Mouse (Mus musculus): Measurements from ENCODE around the gene Palmd. TPM values are rescaled to one million over a fixed set of nuclear protein-coding genes. Genes with fewer than 3 reads are reported as not detected.
A peak's percentile ranks its signal among the peaks of the same experiment; 100 is the strongest.

Gene Palmd
- polyA plus RNA-seq, 1 experiment, result 2.0 TPM

DNA sequence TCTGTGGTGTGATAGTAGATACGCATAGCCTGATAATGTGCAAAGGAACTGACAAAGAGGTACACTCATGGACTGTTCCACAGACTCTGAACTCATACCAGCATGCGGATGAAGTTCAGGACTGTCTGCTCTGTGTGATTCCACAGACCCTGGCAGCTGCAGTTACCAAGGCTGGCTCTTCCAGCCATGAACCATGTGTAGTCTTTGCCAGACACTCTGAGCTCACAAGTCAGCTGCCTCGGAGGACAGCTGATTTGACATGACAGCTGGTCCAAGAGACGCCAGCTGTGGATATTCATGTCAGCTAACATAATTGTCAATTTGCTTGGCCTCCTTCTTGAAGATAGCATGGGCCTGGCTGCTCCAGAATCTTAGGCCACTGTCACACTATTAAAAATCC, 39.8 kb downstream of the Palmd start:
- Histone ChIP-seq H3K4me3 (ENCODE audit: insufficient read depth, low read depth, low read length) (no peak overlapping the region), H3K4me1 (ENCODE audit: control insufficient read depth, insufficient read depth, low read length) (no peaks in the 10 kb centered on the region), H3K27me3 (replicated peaks; ENCODE audit: control insufficient read depth, insufficient read depth, low read length) (no peaks in the 10 kb centered on the region), H3K36me3 (ENCODE audit: control insufficient read depth, insufficient read depth, low read length) (no peaks in the 10 kb centered on the region), H3K27ac (ENCODE audit: insufficient read depth, low read depth, low read length) (no peak overlapping the region)
- WGBS, result 84% methylated on average over 4 of the region's 4 CpGs
- DNase-seq, result no peak
- TF ChIP-seq CTCF (conservative IDR thresholded peaks at IDR 0.05; ENCODE audit: insufficient read depth, insufficient read length, low read depth, low read length) (no peak), POLR2A (IDR thresholded peaks at IDR 0.05; ENCODE audit: low read depth, low read length) (no peak)

DNA sequence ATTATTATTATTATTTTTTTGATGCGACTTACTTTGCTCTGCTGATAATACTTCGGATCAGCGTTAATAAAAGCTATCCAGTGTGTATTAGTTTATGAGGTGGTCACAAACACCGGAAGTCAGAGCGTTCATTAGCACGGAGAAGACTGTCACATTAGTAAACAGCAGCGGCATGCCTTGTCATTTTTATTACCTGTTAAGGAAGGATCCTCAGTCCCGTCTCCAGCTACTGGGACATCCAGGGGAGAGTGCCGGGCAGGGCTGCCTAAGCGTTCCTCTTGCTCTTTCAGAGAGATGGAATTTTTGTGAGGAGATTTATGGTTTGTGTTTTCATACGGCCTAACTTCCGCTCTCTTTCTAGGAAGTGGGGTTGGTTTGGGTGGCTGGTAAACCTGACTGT, 45.7 kb downstream of the Palmd start:
- Histone ChIP-seq H3K27ac (ENCODE audit: insufficient read depth, low read depth, low read length) (no peak overlapping the region), H3K36me3 (ENCODE audit: control insufficient read depth, insufficient read depth, low read length) (no peaks in the 10 kb centered on the region), H3K4me3 (ENCODE audit: insufficient read depth, low read depth, low read length) (no peak overlapping the region), H3K27me3 (replicated peaks; ENCODE audit: control insufficient read depth, insufficient read depth, low read length) (no peaks in the 10 kb centered on the region), H3K4me1 (ENCODE audit: control insufficient read depth, insufficient read depth, low read length) (no peaks in the 10 kb centered on the region)
- WGBS, result 57% methylated on average over 12 of the region's 12 CpGs
- no peak for DNase-seq
- TF ChIP-seq POLR2A (IDR thresholded peaks at IDR 0.05; ENCODE audit: low read depth, low read length) (no peak), CTCF (conservative IDR thresholded peaks at IDR 0.05; ENCODE audit: insufficient read depth, insufficient read length, low read depth, low read length) (no peak)

DNA sequence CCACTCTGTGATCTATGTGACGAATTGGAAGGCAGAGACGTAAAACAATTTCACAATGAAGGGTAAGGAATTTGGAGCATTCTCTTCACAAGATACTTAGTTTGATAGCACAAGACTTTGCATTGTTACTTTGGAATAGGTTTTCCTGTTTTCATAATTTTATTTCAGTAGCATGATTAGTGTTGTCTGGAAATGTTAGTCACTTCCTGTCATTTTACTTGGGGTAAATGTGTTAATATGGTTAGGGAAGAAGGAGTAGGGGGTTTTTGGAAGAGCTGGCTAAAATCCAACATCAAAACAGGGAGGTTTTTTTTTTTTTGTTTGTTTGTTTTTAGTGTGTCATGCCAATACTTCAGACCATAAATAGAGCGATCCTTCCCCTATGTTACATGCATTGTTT, 47.3 kb downstream of the Palmd start:
- Histone ChIP-seq H3K4me1 (ENCODE audit: control insufficient read depth, insufficient read depth, low read length) (no peaks in the 10 kb centered on the region), H3K36me3 (ENCODE audit: control insufficient read depth, insufficient read depth, low read length) (no peaks in the 10 kb centered on the region), H3K4me3 (ENCODE audit: insufficient read depth, low read depth, low read length) (no peak overlapping the region), H3K27ac (ENCODE audit: insufficient read depth, low read depth, low read length) (no peak overlapping the region), H3K27me3 (replicated peaks; ENCODE audit: control insufficient read depth, insufficient read depth, low read length) (no peaks in the 10 kb centered on the region)
- TF ChIP-seq POLR2A (IDR thresholded peaks at IDR 0.05; ENCODE audit: low read depth, low read length) (no peak), CTCF (conservative IDR thresholded peaks at IDR 0.05; ENCODE audit: insufficient read depth, insufficient read length, low read depth, low read length) (no peak)
- 66% methylated on average over 3 of the region's 3 CpGs for WGBS
- peak; percentile 33 for DNase-seq

DNA sequence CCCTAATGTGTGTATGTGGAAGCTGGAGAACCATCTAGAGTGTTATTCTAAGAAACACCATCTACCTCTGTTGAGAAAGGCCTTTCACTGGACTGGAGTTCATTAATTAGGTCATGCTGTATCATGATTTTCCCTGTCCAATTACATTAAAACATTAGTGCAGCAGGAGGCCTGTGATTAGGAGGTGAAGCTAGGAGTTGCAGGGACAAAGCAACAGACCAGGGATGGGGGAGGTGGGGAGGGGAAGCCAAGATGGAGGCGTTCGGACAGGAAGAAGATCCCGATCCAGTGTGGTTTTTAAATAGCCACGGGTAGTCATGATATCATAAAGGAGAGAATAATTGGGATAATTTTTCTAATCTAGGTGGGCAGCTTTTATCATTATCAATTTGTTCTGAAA, 51.8 kb downstream of the Palmd start:
- DNase-seq, result no peak
- WGBS, result 95% methylated on average over 4 of the region's 4 CpGs
- Histone ChIP-seq H3K4me1 (ENCODE audit: control insufficient read depth, insufficient read depth, low read length) (no peaks in the 10 kb centered on the region), H3K27me3 (replicated peaks; ENCODE audit: control insufficient read depth, insufficient read depth, low read length) (no peaks in the 10 kb centered on the region), H3K36me3 (ENCODE audit: control insufficient read depth, insufficient read depth, low read length) (no peaks in the 10 kb centered on the region), H3K27ac (ENCODE audit: insufficient read depth, low read depth, low read length) (no peak overlapping the region), H3K4me3 (ENCODE audit: insufficient read depth, low read depth, low read length) (no peak overlapping the region)
- TF ChIP-seq POLR2A (IDR thresholded peaks at IDR 0.05; ENCODE audit: low read depth, low read length) (no peak), CTCF (conservative IDR thresholded peaks at IDR 0.05; ENCODE audit: insufficient read depth, insufficient read length, low read depth, low read length) (no peak)

DNA sequence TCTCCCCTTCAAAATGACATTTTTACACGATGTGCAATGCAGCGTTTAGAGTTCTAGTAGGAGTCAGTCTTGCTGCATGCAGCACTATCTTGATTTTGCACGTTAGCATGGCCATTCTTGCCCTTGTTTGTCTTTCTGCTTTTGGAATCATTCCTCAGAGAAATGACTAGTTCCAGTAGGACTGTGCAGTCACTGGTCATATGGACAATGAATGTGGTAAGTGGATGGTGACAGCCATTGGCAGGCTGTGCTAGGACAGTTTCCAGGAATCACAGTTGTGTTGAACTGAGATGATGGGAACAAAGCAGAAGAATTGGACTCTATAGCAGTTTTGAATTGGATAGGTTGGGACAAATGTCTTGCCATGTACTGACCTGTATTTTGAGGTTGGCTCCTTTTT, 53.9 kb downstream of the Palmd start:
- TF ChIP-seq POLR2A (IDR thresholded peaks at IDR 0.05; ENCODE audit: low read depth, low read length), result no peak
- no peak for TF ChIP-seq CTCF (conservative IDR thresholded peaks at IDR 0.05; ENCODE audit: insufficient read depth, insufficient read length, low read depth, low read length)
- Histone ChIP-seq H3K4me1 (ENCODE audit: control insufficient read depth, insufficient read depth, low read length) (no peaks in the 10 kb centered on the region), H3K27me3 (replicated peaks; ENCODE audit: control insufficient read depth, insufficient read depth, low read length) (no peaks in the 10 kb centered on the region), H3K4me3 (ENCODE audit: insufficient read depth, low read depth, low read length) (no peak overlapping the region), H3K27ac (ENCODE audit: insufficient read depth, low read depth, low read length) (no peak overlapping the region), H3K36me3 (ENCODE audit: control insufficient read depth, insufficient read depth, low read length) (no peaks in the 10 kb centered on the region)
- WGBS, result 71% methylated on average over 3 of the region's 3 CpGs
- DNase-seq, result no peak

DNA sequence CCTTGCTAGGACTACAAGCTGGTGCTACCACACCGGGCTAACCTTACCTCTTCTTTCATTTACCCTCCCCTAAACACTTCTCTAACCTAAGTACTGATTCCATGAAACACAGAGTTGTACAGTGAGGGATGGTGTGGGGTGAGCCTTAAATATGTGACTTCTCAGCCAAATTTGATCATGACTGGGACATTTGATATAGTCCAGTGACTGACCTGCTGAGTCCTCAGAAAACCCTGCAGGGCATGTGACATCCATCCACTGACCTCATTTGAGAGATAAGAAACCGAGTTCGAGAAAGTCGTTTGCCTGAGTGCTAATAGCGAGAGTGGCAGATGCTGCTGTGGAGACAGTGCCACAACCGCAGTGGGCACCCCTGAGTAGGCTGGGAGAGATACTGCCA, 54.4 kb downstream of the Palmd start:
- H3K4me1 ChIP-seq (ENCODE audit: control insufficient read depth, insufficient read depth, low read length), result no peaks in the 10 kb centered on the region
- H3K27me3 ChIP-seq (replicated peaks; ENCODE audit: control insufficient read depth, insufficient read depth, low read length), result no peaks in the 10 kb centered on the region
- H3K27ac ChIP-seq (ENCODE audit: insufficient read depth, low read depth, low read length), result no peak overlapping the region
- no peak for TF ChIP-seq POLR2A (IDR thresholded peaks at IDR 0.05; ENCODE audit: low read depth, low read length)
- TF ChIP-seq CTCF (conservative IDR thresholded peaks at IDR 0.05; ENCODE audit: insufficient read depth, insufficient read length, low read depth, low read length), result no peak
- WGBS, result 84% methylated on average over 6 of the region's 6 CpGs
- H3K36me3 ChIP-seq (ENCODE audit: control insufficient read depth, insufficient read depth, low read length), result no peaks in the 10 kb centered on the region
- no peak overlapping the region for H3K4me3 ChIP-seq (ENCODE audit: insufficient read depth, low read depth, low read length)
- DNase-seq, result no peak

DNA sequence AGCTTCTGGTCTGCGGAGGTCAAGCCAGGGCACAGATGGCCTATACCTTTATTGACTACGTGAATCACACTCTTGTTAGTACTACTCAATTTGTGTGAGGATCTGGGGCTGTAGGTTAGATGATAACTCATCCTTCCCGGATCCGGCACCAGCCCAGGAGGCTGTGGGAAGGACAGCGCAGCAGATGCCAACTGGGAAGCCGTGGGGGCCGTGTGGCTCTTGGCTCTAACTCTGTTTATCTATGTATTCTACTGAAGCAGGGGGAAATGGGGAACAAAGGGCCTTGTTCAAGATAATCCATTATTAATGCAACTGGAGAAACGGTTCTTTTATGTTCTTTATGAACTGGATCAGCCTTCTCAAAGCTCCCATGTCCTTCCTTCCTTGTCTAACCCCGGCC, 62.2 kb downstream of the Palmd start:
- WGBS, result 79% methylated on average over 9 of the region's 9 CpGs
- DNase-seq, result no peak
- H3K4me3 ChIP-seq (ENCODE audit: insufficient read depth, low read depth, low read length), result no peak overlapping the region
- H3K4me1 ChIP-seq (ENCODE audit: control insufficient read depth, insufficient read depth, low read length), result no peaks in the 10 kb centered on the region
- no peak for TF ChIP-seq POLR2A (IDR thresholded peaks at IDR 0.05; ENCODE audit: low read depth, low read length)
- TF ChIP-seq CTCF (conservative IDR thresholded peaks at IDR 0.05; ENCODE audit: insufficient read depth, insufficient read length, low read depth, low read length), result no peak
- H3K27me3 ChIP-seq (replicated peaks; ENCODE audit: control insufficient read depth, insufficient read depth, low read length), result no peaks in the 10 kb centered on the region
- H3K27ac ChIP-seq (ENCODE audit: insufficient read depth, low read depth, low read length), result no peak overlapping the region
- H3K36me3 ChIP-seq (ENCODE audit: control insufficient read depth, insufficient read depth, low read length), result no peaks in the 10 kb centered on the region; the same call in 1 of the 2 replicates

DNA sequence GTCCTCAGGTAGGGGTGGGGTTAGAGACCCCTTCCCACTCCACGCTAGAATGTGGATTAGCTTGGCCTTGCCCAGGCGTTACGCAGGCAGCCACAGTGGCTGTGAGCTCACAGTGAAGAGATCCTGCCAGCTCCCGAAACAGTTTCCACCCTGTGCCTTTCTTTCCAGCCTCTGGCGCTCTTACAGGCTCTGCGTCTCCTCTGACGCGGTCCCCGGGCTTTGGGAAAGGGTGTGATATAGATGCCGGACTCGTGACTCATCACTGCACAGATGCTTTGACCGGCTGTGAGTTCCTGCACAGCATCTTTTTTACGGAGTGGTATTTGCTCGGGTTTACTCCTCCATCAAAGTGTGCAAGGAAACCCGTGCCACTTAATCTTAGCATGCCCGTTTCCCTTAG, 62.9 kb downstream of the Palmd start:
- 86% methylated on average over 16 of the region's 16 CpGs for WGBS
- no peak overlapping the region for H3K27ac ChIP-seq (ENCODE audit: insufficient read depth, low read depth, low read length)
- no peak overlapping the region for H3K4me3 ChIP-seq (ENCODE audit: insufficient read depth, low read depth, low read length)

More for the DNA sequence above, 62.9 kb downstream of the Palmd start:
- no peak for DNase-seq
- H3K27me3 ChIP-seq (replicated peaks; ENCODE audit: control insufficient read depth, insufficient read depth, low read length), result no peaks in the 10 kb centered on the region
- TF ChIP-seq POLR2A (IDR thresholded peaks at IDR 0.05; ENCODE audit: low read depth, low read length) (no peak), CTCF (conservative IDR thresholded peaks at IDR 0.05; ENCODE audit: insufficient read depth, insufficient read length, low read depth, low read length) (no peak)
- H3K36me3 ChIP-seq (ENCODE audit: control insufficient read depth, insufficient read depth, low read length), result no peaks in the 10 kb centered on the region; the same call in 1 of the 2 replicates
- no peaks in the 10 kb centered on the region for H3K4me1 ChIP-seq (ENCODE audit: control insufficient read depth, insufficient read depth, low read length)

All from kidney, adult 2 months (tissue).